Mouse (Mus musculus) right cerebral cortex, postnatal 14 days (tissue): ENCODE measurements at regions not wholly inside any gene's neighbourhood (a gene's known extent, or its start where the extent isn't known, plus 50 kb on each side); places are given as distances from the start of the nearest gene placed in this dataset.

ENCODE experiments used
- DNase-seq: peaks from one replicate; pipeline ENCODE4 v3.0.0; 2022

- no peak for DNase-seq
Observed at GRCm38 (mm10) chr2:74087375-74087774, 176.2 kb upstream of the Atp5g3 start.

- no peak for DNase-seq
Observed at GRCm38 (mm10) chr2:74084971-74085370, 173.8 kb upstream of the Atp5g3 start.

- DNase-seq = no peak
Observed at GRCm38 (mm10) chr2:74076774-74077173, 165.6 kb upstream of the Atp5g3 start.

GRCm38 (mm10) chr2:74075566-74075965 is 164.4 kb upstream of the Atp5g3 start:
- no peak for DNase-seq

GRCm38 (mm10) chr2:74073396-74073795 is 162.3 kb upstream of the Atp5g3 start:
- DNase-seq = no peak

GRCm38 (mm10) chr2:74066652-74067051 is 155.5 kb upstream of the Atp5g3 start:
- DNase-seq = peak; percentile 51

- DNase-seq = no peak
Observed at GRCm38 (mm10) chr2:74064369-74064768, 153.2 kb upstream of the Atp5g3 start.

GRCm38 (mm10) chr2:74063777-74064176 is 152.7 kb upstream of the Atp5g3 start:
- DNase-seq = peak; percentile 17

GRCm38 (mm10) chr2:74063302-74063701 is 152.2 kb upstream of the Atp5g3 start:
- DNase-seq = no peak

GRCm38 (mm10) chr2:74042430-74042829 is 131.3 kb upstream of the Atp5g3 start:
- DNase-seq = no peak

GRCm38 (mm10) chr2:74039580-74039979 is 128.5 kb upstream of the Atp5g3 start:
- no peak for DNase-seq

GRCm38 (mm10) chr2:74036043-74036442 is 124.9 kb upstream of the Atp5g3 start:
- DNase-seq = no peak

GRCm38 (mm10) chr2:74032177-74033021 is 121.3 kb upstream of the Atp5g3 start:
- no peak for DNase-seq

- DNase-seq = no peak
Observed at GRCm38 (mm10) chr2:74029938-74030337, 118.8 kb upstream of the Atp5g3 start.

- DNase-seq = peak; percentile 52
Observed at GRCm38 (mm10) chr2:74027404-74028104, 116.4 kb upstream of the Atp5g3 start.

GRCm38 (mm10) chr2:74015146-74015545 is 104.0 kb upstream of the Atp5g3 start:
- DNase-seq = no peak

- DNase-seq = no peak
Observed at GRCm38 (mm10) chr2:74014201-74014600, 103.1 kb upstream of the Atp5g3 start.

GRCm38 (mm10) chr2:73998531-73998930 is 87.4 kb upstream of the Atp5g3 start:
- no peak for DNase-seq

GRCm38 (mm10) chr2:73996986-73997385 is 85.9 kb upstream of the Atp5g3 start:
- no peak for DNase-seq

- no peak for DNase-seq
Observed at GRCm38 (mm10) chr2:73991818-73992217, 80.7 kb upstream of the Atp5g3 start.

- no peak for DNase-seq
Observed at GRCm38 (mm10) chr2:73987441-73988105, 76.4 kb upstream of the Atp5g3 start.

GRCm38 (mm10) chr2:73985911-73986250 is 74.8 kb upstream of the Atp5g3 start:
- DNase-seq = no peak

GRCm38 (mm10) chr2:73985238-73985910 is 74.2 kb upstream of the Atp5g3 start:
- no peak for DNase-seq
